Mouse (Mus musculus): ENCODE measurements around the gene 9130409I23Rik. TPM values are rescaled to one million over a fixed set of nuclear protein-coding genes. Genes with fewer than 3 reads are reported as not detected.

Gene 9130409I23Rik
- polyA plus RNA-seq, 1 experiment, result 0.05 TPM

GRCm38 (mm10) chr1:181037623-181038022, 13.4 kb upstream of the 9130409I23Rik start:
- no peak for TF ChIP-seq CTCF (IDR thresholded peaks at IDR 0.05; ENCODE audit: borderline replicate concordance, insufficient read depth, low read depth, low read length)
- TF ChIP-seq POLR2A (IDR thresholded peaks at IDR 0.05; ENCODE audit: borderline replicate concordance, insufficient read depth, low read length), result no peak
- WGBS, result 28% methylated on average over 4 of the region's 4 CpGs
- Histone ChIP-seq H3K27me3 (ENCODE audit: control insufficient read depth, insufficient read depth, low read length) (no peaks in the 10 kb centered on the region; the same call in 1 of the 2 replicates), H3K4me1 (ENCODE audit: control insufficient read depth, insufficient read depth, low read length) (peaks cover 8% of the 10 kb centered on the region), H3K27ac (ENCODE audit: insufficient read depth, low read length) (no peak overlapping the region), H3K4me3 (replicated peaks; ENCODE audit: insufficient read depth, low read depth, low read length) (no peak overlapping the region)
- no peak for DNase-seq

- WGBS, result 12% methylated on average over 4 of the region's 4 CpGs
- no peak overlapping the region for H3K27ac ChIP-seq (ENCODE audit: insufficient read depth, low read length)
- TF ChIP-seq CTCF (IDR thresholded peaks at IDR 0.05; ENCODE audit: borderline replicate concordance, insufficient read depth, low read depth, low read length) (peak; percentile 62), POLR2A (IDR thresholded peaks at IDR 0.05; ENCODE audit: borderline replicate concordance, insufficient read depth, low read length) (no peak)
- no peaks in the 10 kb centered on the region; the same call in 1 of the 2 replicates for H3K27me3 ChIP-seq (ENCODE audit: control insufficient read depth, insufficient read depth, low read length)
- peaks cover 8% of the 10 kb centered on the region for H3K4me1 ChIP-seq (ENCODE audit: control insufficient read depth, insufficient read depth, low read length)
- peak; percentile 32 to 38 for DNase-seq
- no peak overlapping the region for H3K4me3 ChIP-seq (replicated peaks; ENCODE audit: insufficient read depth, low read depth, low read length)
These were observed 11.4 kb upstream of the 9130409I23Rik start for GRCm38 (mm10) chr1:181039652-181040051.

- H3K27ac ChIP-seq (ENCODE audit: insufficient read depth, low read length), result no peak overlapping the region
- no peak overlapping the region for H3K4me3 ChIP-seq (replicated peaks; ENCODE audit: insufficient read depth, low read depth, low read length)
- H3K27me3 ChIP-seq (ENCODE audit: control insufficient read depth, insufficient read depth, low read length), result no peaks in the 10 kb centered on the region
- WGBS, result 60% methylated on average over 1 of the region's 1 CpGs
- H3K4me1 ChIP-seq (ENCODE audit: control insufficient read depth, insufficient read depth, low read length), result no peaks in the 10 kb centered on the region
- no peak for DNase-seq
- TF ChIP-seq POLR2A (IDR thresholded peaks at IDR 0.05; ENCODE audit: borderline replicate concordance, insufficient read depth, low read length), result no peak
- no peak for TF ChIP-seq CTCF (IDR thresholded peaks at IDR 0.05; ENCODE audit: borderline replicate concordance, insufficient read depth, low read depth, low read length)
These were observed 3.5 kb upstream of the 9130409I23Rik start for GRCm38 (mm10) chr1:181047520-181047919.

- no peak for TF ChIP-seq POLR2A (IDR thresholded peaks at IDR 0.05; ENCODE audit: borderline replicate concordance, insufficient read depth, low read length)
- TF ChIP-seq CTCF (IDR thresholded peaks at IDR 0.05; ENCODE audit: borderline replicate concordance, insufficient read depth, low read depth, low read length), result no peak
These were observed 1.7 kb upstream of the 9130409I23Rik start for GRCm38 (mm10) chr1:181049328-181049842.

GRCm38 (mm10) chr1:181052898-181053297, 1.9 kb downstream of the 9130409I23Rik start:
- Histone ChIP-seq H3K4me1 (ENCODE audit: control insufficient read depth, insufficient read depth, low read length) (no peaks in the 10 kb centered on the region), H3K27ac (ENCODE audit: insufficient read depth, low read length) (no peak overlapping the region), H3K4me3 (replicated peaks; ENCODE audit: insufficient read depth, low read depth, low read length) (no peak overlapping the region), H3K27me3 (ENCODE audit: control insufficient read depth, insufficient read depth, low read length) (no peaks in the 10 kb centered on the region)
- no peak for DNase-seq
- TF ChIP-seq CTCF (IDR thresholded peaks at IDR 0.05; ENCODE audit: borderline replicate concordance, insufficient read depth, low read depth, low read length), result no peak
- no peak for TF ChIP-seq POLR2A (IDR thresholded peaks at IDR 0.05; ENCODE audit: borderline replicate concordance, insufficient read depth, low read length)
- WGBS, result 79% methylated on average over 4 of the region's 4 CpGs

More at GRCm38 (mm10) chr1:181049328-181049842, 1.7 kb upstream of the 9130409I23Rik start:
- Histone ChIP-seq H3K27ac (ENCODE audit: insufficient read depth, low read length) (no peak overlapping the region), H3K4me1 (ENCODE audit: control insufficient read depth, insufficient read depth, low read length) (no peaks in the 10 kb centered on the region), H3K27me3 (ENCODE audit: control insufficient read depth, insufficient read depth, low read length) (no peaks in the 10 kb centered on the region), H3K4me3 (replicated peaks; ENCODE audit: insufficient read depth, low read depth, low read length) (no peak overlapping the region)
- no peak for DNase-seq

DNA sequence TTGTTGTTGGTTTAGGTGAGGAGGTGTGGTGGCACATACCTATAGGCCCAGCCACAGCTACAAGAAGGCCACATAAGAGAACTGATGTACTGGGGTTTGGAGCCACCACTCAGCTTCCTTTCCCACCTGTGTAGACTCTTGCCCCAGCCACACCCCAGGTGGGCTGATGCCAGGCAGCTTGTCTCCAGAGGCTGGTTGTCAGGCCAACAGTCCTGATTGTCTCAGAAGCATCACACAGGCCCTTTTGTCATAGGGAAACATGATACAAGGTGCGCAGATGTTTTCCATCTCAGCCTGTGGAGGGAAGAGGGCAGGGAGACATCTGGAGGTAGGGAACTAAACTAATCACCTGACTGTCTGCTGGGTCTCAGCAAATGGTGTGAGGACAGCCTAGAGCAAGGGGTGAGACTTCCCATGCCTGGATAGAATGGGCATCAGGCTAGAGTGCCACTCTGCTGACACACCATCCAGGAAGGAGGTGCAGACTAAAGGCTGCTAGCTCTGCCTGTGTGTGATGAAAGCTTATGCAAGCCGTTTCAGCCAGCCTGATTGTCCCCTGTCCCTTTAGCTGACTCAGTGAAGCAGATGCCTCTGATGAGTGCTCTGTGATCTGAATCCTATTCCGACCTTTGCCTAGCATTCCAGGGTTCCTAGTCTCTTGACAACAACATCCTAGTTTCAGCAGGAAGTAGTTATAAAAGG, 10.9 kb downstream of the 9130409I23Rik start:
- 81% methylated on average over 3 of the region's 3 CpGs for WGBS
- no peak for TF ChIP-seq POLR2A (IDR thresholded peaks at IDR 0.05; ENCODE audit: borderline replicate concordance, insufficient read depth, low read length)

DNA sequence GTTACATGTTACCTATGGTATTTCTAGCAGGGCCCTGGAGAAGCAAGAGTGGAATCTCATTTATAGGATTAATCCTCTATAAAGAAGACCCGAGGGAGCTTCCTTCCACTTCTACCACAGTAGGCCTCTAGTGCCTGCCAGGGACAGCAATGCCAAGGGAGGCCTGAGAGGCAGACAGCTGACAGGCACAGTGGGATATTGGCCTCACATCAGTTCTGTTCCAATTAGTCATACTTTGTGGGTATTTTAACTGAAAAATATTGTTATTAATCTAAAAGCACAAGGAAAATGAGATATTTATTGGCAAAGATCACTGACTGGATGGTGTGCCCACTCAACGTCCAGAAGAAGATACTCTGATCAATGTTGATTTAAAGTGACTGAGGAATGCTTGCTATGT, 13.0 kb downstream of the 9130409I23Rik start:
- 15% methylated on average over 2 of the region's 2 CpGs for WGBS
- TF ChIP-seq POLR2A (IDR thresholded peaks at IDR 0.05; ENCODE audit: borderline replicate concordance, insufficient read depth, low read length) (no peak), CTCF (IDR thresholded peaks at IDR 0.05; ENCODE audit: borderline replicate concordance, insufficient read depth, low read depth, low read length) (no peak)
- Histone ChIP-seq H3K4me3 (replicated peaks; ENCODE audit: insufficient read depth, low read depth, low read length) (no peak overlapping the region), H3K27me3 (ENCODE audit: control insufficient read depth, insufficient read depth, low read length) (no peaks in the 10 kb centered on the region), H3K4me1 (ENCODE audit: control insufficient read depth, insufficient read depth, low read length) (peaks cover 9% of the 10 kb centered on the region; the same call in 1 of the 2 replicates), H3K27ac (ENCODE audit: insufficient read depth, low read length) (no peak overlapping the region)
- DNase-seq, result peak; percentile 56 to 78

More for the DNA sequence above, 10.9 kb downstream of the 9130409I23Rik start:
- Histone ChIP-seq H3K27ac (ENCODE audit: insufficient read depth, low read length) (no peak overlapping the region), H3K4me1 (ENCODE audit: control insufficient read depth, insufficient read depth, low read length) (peaks cover 9% of the 10 kb centered on the region; the same call in 1 of the 2 replicates), H3K4me3 (replicated peaks; ENCODE audit: insufficient read depth, low read depth, low read length) (no peak overlapping the region), H3K27me3 (ENCODE audit: control insufficient read depth, insufficient read depth, low read length) (no peaks in the 10 kb centered on the region)
- no peak for DNase-seq

DNA sequence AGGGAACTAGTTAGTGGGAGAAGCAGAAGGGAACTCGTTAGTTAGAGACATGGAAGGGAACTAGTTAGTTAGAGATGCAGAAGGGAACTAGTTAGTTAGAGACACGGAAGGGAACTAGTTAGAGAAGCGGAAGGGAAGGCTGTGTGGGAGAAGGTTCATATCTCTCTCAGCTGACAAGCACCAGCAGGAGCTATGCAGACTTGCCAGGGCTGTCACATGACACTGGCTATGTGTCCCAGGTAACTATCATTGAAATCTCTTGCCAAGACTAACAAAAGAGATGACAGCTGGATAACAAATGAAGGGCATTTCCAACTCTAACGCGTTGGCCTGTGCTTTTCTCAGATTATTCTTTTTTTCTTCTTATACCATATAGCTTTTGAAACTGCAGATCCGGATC, 13.6 kb downstream of the 9130409I23Rik start:
- H3K27me3 ChIP-seq (ENCODE audit: control insufficient read depth, insufficient read depth, low read length), result no peaks in the 10 kb centered on the region
- peak; percentile 14 to 51 for DNase-seq
- H3K27ac ChIP-seq (ENCODE audit: insufficient read depth, low read length), result no peak overlapping the region
- H3K4me3 ChIP-seq (replicated peaks; ENCODE audit: insufficient read depth, low read depth, low read length), result no peak overlapping the region
- TF ChIP-seq POLR2A (IDR thresholded peaks at IDR 0.05; ENCODE audit: borderline replicate concordance, insufficient read depth, low read length) (no peak), CTCF (IDR thresholded peaks at IDR 0.05; ENCODE audit: borderline replicate concordance, insufficient read depth, low read depth, low read length) (no peak)
- peaks cover 9% of the 10 kb centered on the region; the same call in 1 of the 2 replicates for H3K4me1 ChIP-seq (ENCODE audit: control insufficient read depth, insufficient read depth, low read length)
- WGBS, result 43% methylated on average over 6 of the region's 6 CpGs
